9 mouse cellular contexts compared by ENCODE assay signal in genomic region chr1:59449423-59449822, GRCm38 (mm10). TPM values are rescaled to one million over a fixed set of nuclear protein-coding genes. Genes with fewer than 3 reads are reported as not detected.
DNase-seq lines count a peak whose midpoint lies in the region; ATAC-seq lines count a peak whose summit lies in the region.
"Had no signal": no experiment of that assay in that cellular context is flagged by ENCODE, and none has a peak within 500 bp of the region (broad histone marks: within the 10 kb centered on the region; RNA-seq: fewer than 3 reads in every experiment).

No protein-coding gene starts in this region.

- no peaks in the 10 kb centered on the region for H3K27me3 ChIP-seq in lung, embryonic 16.5 days (ENCODE audit: control insufficient read depth, insufficient read depth, low read depth, low read length)
- H3K27me3 ChIP-seq in hindbrain, embryonic 15.5 days, result no peaks in the 10 kb centered on the region
- no peaks in the 10 kb centered on the region for H3K27me3 ChIP-seq in neural tube, embryonic 14.5 days (ENCODE audit: control insufficient read depth, insufficient read depth, low read length)
- H3K27me3 ChIP-seq: liver, embryonic 15.5 days had no signal

- no peak overlapping the region for H3K4me3 ChIP-seq in lung, embryonic 16.5 days (ENCODE audit: low read length)
- H3K4me3 ChIP-seq in hindbrain, embryonic 15.5 days, result no peak overlapping the region
- no peak overlapping the region for H3K4me3 ChIP-seq in neural tube, embryonic 14.5 days (ENCODE audit: low read depth, low read length)
- H3K4me3 ChIP-seq: liver, embryonic 15.5 days had no signal

- H3K9me3 ChIP-seq in lung, embryonic 16.5 days (ENCODE audit: control insufficient read depth, low read length), result no peaks in the 10 kb centered on the region
- H3K9me3 ChIP-seq in hindbrain, embryonic 15.5 days, result no peaks in the 10 kb centered on the region
- H3K9me3 ChIP-seq in neural tube, embryonic 14.5 days (ENCODE audit: control insufficient read depth, low read length), result no peaks in the 10 kb centered on the region
- H3K9me3 ChIP-seq: liver, embryonic 15.5 days had no signal

- H3K9ac ChIP-seq in lung, embryonic 16.5 days (ENCODE audit: low read length), result no peak overlapping the region
- no peak overlapping the region for H3K9ac ChIP-seq in hindbrain, embryonic 15.5 days
- no peak overlapping the region for H3K9ac ChIP-seq in neural tube, embryonic 14.5 days (replicated peaks; ENCODE audit: low read depth, low read length)
- H3K9ac ChIP-seq: liver, embryonic 15.5 days had no signal

- H3K4me1 ChIP-seq in lung, embryonic 16.5 days (replicated peaks; ENCODE audit: control insufficient read depth, insufficient read depth, low read length), result peaks cover 5% of the 10 kb centered on the region; the same call in 1 of the 2 replicates
- H3K4me1 ChIP-seq in hindbrain, embryonic 15.5 days (replicated peaks), result peaks cover 10% of the 10 kb centered on the region
- H3K4me1 ChIP-seq in neural tube, embryonic 14.5 days (ENCODE audit: control insufficient read depth, insufficient read depth, low read length), result peaks cover 11% of the 10 kb centered on the region

- H3K4me2 ChIP-seq in lung, embryonic 16.5 days (ENCODE audit: low read depth, low read length), result peak overlapping the region; percentile 15; the same call in 1 of the 2 replicates
- peak overlapping the region; percentile 22; the same call in 1 of the 2 replicates for H3K4me2 ChIP-seq in hindbrain, embryonic 15.5 days
- peak overlapping the region; percentile 3; the same call in 1 of the 2 replicates for H3K4me2 ChIP-seq in neural tube, embryonic 14.5 days (ENCODE audit: low read depth, low read length)
- H3K4me2 ChIP-seq: liver, embryonic 15.5 days had no signal

- H3K27ac ChIP-seq in lung, embryonic 16.5 days (ENCODE audit: low read length), result peak overlapping the region; percentile 78
- no peak overlapping the region for H3K27ac ChIP-seq in hindbrain, embryonic 15.5 days (replicated peaks)
- H3K27ac ChIP-seq in neural tube, embryonic 14.5 days (ENCODE audit: low read depth, low read length), result no peak overlapping the region
- H3K27ac ChIP-seq: liver, embryonic 15.5 days had no signal

- ATAC-seq in lung, embryonic 16.5 days (ENCODE audit: low read depth), result peak; percentile 49; the same call in 1 of the 2 replicates
- ATAC-seq in hindbrain, embryonic 15.5 days (ENCODE audit: low FRiP score, low read depth), result no peak
- ATAC-seq in neural tube, embryonic 14.5 days (ENCODE audit: low read depth), result no peak

- no peaks in the 10 kb centered on the region for H3K36me3 ChIP-seq in lung, embryonic 16.5 days (ENCODE audit: control insufficient read depth, insufficient read depth, low read length)
- H3K36me3 ChIP-seq in hindbrain, embryonic 15.5 days, result no peaks in the 10 kb centered on the region
- H3K36me3 ChIP-seq in neural tube, embryonic 14.5 days (ENCODE audit: control insufficient read depth, insufficient read depth, low read length), result no peaks in the 10 kb centered on the region
- H3K36me3 ChIP-seq: liver, embryonic 15.5 days had no signal

- WGBS in lung, embryonic 16.5 days, result 25% methylated on average over 11 of the region's 11 CpGs
- 16% methylated on average over 11 of the region's 11 CpGs for WGBS in hindbrain, embryonic 15.5 days
- 8% methylated on average over 11 of the region's 11 CpGs for WGBS in neural tube, embryonic 14.5 days

- peak; percentile 26 for DNase-seq in adrenal gland, postnatal 14 days
- no peak for DNase-seq in adrenal gland, adult 8-10 months
- DNase-seq in lung, postnatal 14 days, result no peak
- no peak for DNase-seq in left cerebral cortex, adult 11 months (ENCODE audit: low spot score)
- DNase-seq in kidney, adult 18-20 months, result no peak

RNA-seq across cellular contexts. Expression of gene Fzd7, which starts 32.8 kb away (rescaled TPM):
- 13.7 and 13.9 TPM in 2 replicates for total RNA-seq in adrenal gland, postnatal 14 days (2021)
- 10 to 100 TPM; 14.6 to 19.8 (median 15.8) TPM for total RNA-seq in adrenal gland, adult 8-10 months (2022)
- polyA plus RNA-seq in lung, embryonic 16.5 days (2015; fragmentation: Nextera tagmentation; extraction: Ambion mirVana), result 12.4 and 12.9 TPM in 2 replicates
- 2.5 and 2.8 TPM in 2 replicates for polyA plus RNA-seq in hindbrain, embryonic 15.5 days (2015; fragmentation: Nextera tagmentation; extraction: Ambion mirVana)
- polyA plus RNA-seq in neural tube, embryonic 14.5 days (2014; fragmentation: Nextera tagmentation; extraction: Ambion mirVana), result 4.3 and 4.5 TPM in 2 replicates
